Mouse (Mus musculus) hindbrain, embryonic 16.5 days (tissue): Measurements from ENCODE around the gene Gm42674. TPM values are rescaled to one million over a fixed set of nuclear protein-coding genes. Genes with fewer than 3 reads are reported as not detected.
A peak's percentile ranks its signal among the peaks of the same experiment; 100 is the strongest.

Experiments used
- ATAC-seq: fragments of 200-750 bp; cut with Nextera tagmentation; 2 replicates; pipeline ENCODE4 v1.8.0; 2017; ENCODE audit warnings: moderate TSS enrichment, moderate library complexity
- H3K27ac ChIP-seq: fragments of 300-500 bp; sonication (generic); 2 replicates; pipeline ENCODE4 v1.5.1; 2014; ENCODE audit warnings: low read depth, mild to moderate bottlenecking, control low read depth, low read length, moderate library complexity
- H3K27me3 ChIP-seq: fragments of 300-500 bp; sonication (generic); replicated peaks from 2 replicates; pipeline ENCODE4 v1.6.1; 2014; ENCODE audit warnings: low read length; ENCODE audit not compliant: control insufficient read depth, insufficient read depth
- H3K36me3 ChIP-seq: fragments of 300-500 bp; sonication (generic); 2 replicates; pipeline ENCODE4 v1.6.1; 2014; ENCODE audit warnings: mild to moderate bottlenecking, low read length, moderate library complexity, mixed read lengths; ENCODE audit not compliant: control insufficient read depth, insufficient read depth
- H3K4me1 ChIP-seq: fragments of 300-500 bp; sonication (generic); 2 replicates; pipeline ENCODE4 v1.6.1; 2014; ENCODE audit warnings: low read depth, low read length; ENCODE audit not compliant: control insufficient read depth, insufficient read depth
- H3K4me2 ChIP-seq: fragments of 300-500 bp; sonication (generic); 2 replicates; pipeline ENCODE4 v1.6.1; 2014; ENCODE audit warnings: mild to moderate bottlenecking, low read length, control low read depth, moderate library complexity
- H3K4me3 ChIP-seq: fragments of 300-500 bp; sonication (generic); 2 replicates; pipeline ENCODE4 v1.5.1; 2014; ENCODE audit warnings: mild to moderate bottlenecking, low read length, control low read depth, moderate library complexity
- H3K9ac ChIP-seq: fragments of 300-500 bp; sonication (generic); 2 replicates; pipeline ENCODE4 v1.6.1; 2014; ENCODE audit warnings: low read depth, mild to moderate bottlenecking, control low read depth, low read length, moderate library complexity
- H3K9me3 ChIP-seq: fragments of 300-500 bp; sonication (generic); 2 replicates; pipeline ENCODE4 v1.6.1; 2014; ENCODE audit warnings: mild to moderate bottlenecking, low read length, moderate library complexity; ENCODE audit not compliant: control insufficient read depth
- WGBS: fragments of 180-500 bp; shearing (Covaris S2); extraction: QIAGEN DNeasy Blood & Tissue Kit; methylation state at CpG from one replicate; pipeline ENCODE4 v1.1.7; 2014; 5-methylcytosine and 5-hydroxymethylcytosine counted together
- polyA plus RNA-seq: library from polyadenylated mRNA; unstranded; fragments of >200 nt; fragmentation: Nextera tagmentation; extraction: Ambion mirVana; gene quantifications from 2 replicates; pipeline ENCODE4 v1.2.1, GENCODE M21; 2015

Gm42674 gene
- polyA plus RNA-seq: 0.51 TPM in 1 of 2 replicates, not detected in the other

GRCm38 (mm10) chr3:90601486-90602110 is at the start of gene Gm42674:
Gm42674 (plus strand) TSS chr3:90601904.
- no peaks in the 10 kb centered on the region for H3K9me3 ChIP-seq
- 81% methylated on average over 11 of the region's 11 CpGs for WGBS

GRCm38 (mm10) chr3:90552231-90552630 is 49.5 kb upstream of the Gm42674 start:
- Histone ChIP-seq H3K4me3 (no peak overlapping the region), H3K4me2 (no peak overlapping the region), H3K36me3 (no peaks in the 10 kb centered on the region), H3K9ac (no peak overlapping the region), H3K27me3 (no peaks in the 10 kb centered on the region), H3K27ac (no peak overlapping the region), H3K4me1 (no peaks in the 10 kb centered on the region), H3K9me3 (no peaks in the 10 kb centered on the region)
- ATAC-seq: no peak
- WGBS: 83% methylated on average over 2 of the region's 2 CpGs

More at GRCm38 (mm10) chr3:90601486-90602110, at the start of gene Gm42674:
- no peak within 1 kb of the TSS for H3K4me3 ChIP-seq
- H3K9ac ChIP-seq: no peak within 1 kb of the TSS
- ATAC-seq: no peak
- no peak within 1 kb of the TSS for H3K4me2 ChIP-seq
- H3K27me3 ChIP-seq: no peaks in the 10 kb centered on the region
- H3K27ac ChIP-seq: no peak within 1 kb of the TSS
- H3K4me1 ChIP-seq: no peaks in the 10 kb centered on the region; the same call in 1 of the 2 replicates
- H3K36me3 ChIP-seq: no peaks in the 10 kb centered on the region

- peak; percentile 95 for ATAC-seq
- H3K9ac ChIP-seq: no peak overlapping the region
- H3K36me3 ChIP-seq: no peaks in the 10 kb centered on the region
- H3K27ac ChIP-seq: no peak overlapping the region; the same call in 1 of the 2 replicates
- no peak overlapping the region for H3K4me3 ChIP-seq
- no peak overlapping the region for H3K4me2 ChIP-seq
- no peaks in the 10 kb centered on the region for H3K4me1 ChIP-seq
- H3K9me3 ChIP-seq: no peaks in the 10 kb centered on the region
- no peaks in the 10 kb centered on the region for H3K27me3 ChIP-seq
- WGBS: 28% methylated on average over 5 of the region's 5 CpGs
These were observed 45.8 kb upstream of the Gm42674 start for GRCm38 (mm10) chr3:90555954-90556353.

GRCm38 (mm10) chr3:90560008-90560628 is 41.6 kb upstream of the Gm42674 start, which contains the start of gene S100a3:
S100a3 (plus strand) TSS chr3:90560578.
- Histone ChIP-seq H3K9me3 (no peaks in the 10 kb centered on the region), H3K9ac (no peak within 1 kb of the TSS), H3K27me3 (no peaks in the 10 kb centered on the region), H3K27ac (no peak within 1 kb of the TSS), H3K36me3 (no peaks in the 10 kb centered on the region), H3K4me3 (no peak within 1 kb of the TSS), H3K4me2 (no peak within 1 kb of the TSS), H3K4me1 (no peaks in the 10 kb centered on the region)
- ATAC-seq: no peak
- 78% methylated on average over 6 of the region's 6 CpGs for WGBS

GRCm38 (mm10) chr3:90574691-90575090 is 27.0 kb upstream of the Gm42674 start:
- Histone ChIP-seq H3K9me3 (no peaks in the 10 kb centered on the region), H3K27me3 (no peaks in the 10 kb centered on the region), H3K4me1 (no peaks in the 10 kb centered on the region), H3K9ac (no peak overlapping the region), H3K36me3 (no peaks in the 10 kb centered on the region), H3K4me2 (no peak overlapping the region), H3K4me3 (no peak overlapping the region), H3K27ac (no peak overlapping the region)
- no peak for ATAC-seq
- 79% methylated on average over 5 of the region's 5 CpGs for WGBS

GRCm38 (mm10) chr3:90575320-90575719 is 26.4 kb upstream of the Gm42674 start:
- ATAC-seq: no peak
- Histone ChIP-seq H3K4me1 (no peaks in the 10 kb centered on the region), H3K4me2 (no peak overlapping the region), H3K27me3 (no peaks in the 10 kb centered on the region), H3K27ac (no peak overlapping the region), H3K4me3 (no peak overlapping the region), H3K9ac (no peak overlapping the region), H3K9me3 (no peaks in the 10 kb centered on the region), H3K36me3 (no peaks in the 10 kb centered on the region)
- WGBS: 94% methylated on average over 3 of the region's 3 CpGs

GRCm38 (mm10) chr3:90576351-90577001 is 25.2 kb upstream of the Gm42674 start:
- Histone ChIP-seq H3K27me3 (no peaks in the 10 kb centered on the region), H3K36me3 (no peaks in the 10 kb centered on the region), H3K4me3 (no peak overlapping the region), H3K9ac (no peak overlapping the region), H3K9me3 (no peaks in the 10 kb centered on the region), H3K27ac (no peak overlapping the region), H3K4me2 (no peak overlapping the region), H3K4me1 (no peaks in the 10 kb centered on the region)
- no peak for ATAC-seq
- 65% methylated on average over 10 of the region's 10 CpGs for WGBS

GRCm38 (mm10) chr3:90579433-90579832 is 22.3 kb upstream of the Gm42674 start:
- 83% methylated on average over 7 of the region's 7 CpGs for WGBS
- no peak overlapping the region for H3K4me3 ChIP-seq
- no peaks in the 10 kb centered on the region for H3K36me3 ChIP-seq
- no peak for ATAC-seq
- no peak overlapping the region for H3K27ac ChIP-seq
- H3K9ac ChIP-seq: no peak overlapping the region
- H3K4me2 ChIP-seq: no peak overlapping the region
- H3K9me3 ChIP-seq: no peaks in the 10 kb centered on the region
- H3K27me3 ChIP-seq: no peaks in the 10 kb centered on the region
- no peaks in the 10 kb centered on the region for H3K4me1 ChIP-seq

GRCm38 (mm10) chr3:90581141-90581540 is 20.6 kb upstream of the Gm42674 start:
- no peaks in the 10 kb centered on the region for H3K36me3 ChIP-seq
- no peaks in the 10 kb centered on the region for H3K9me3 ChIP-seq
- H3K4me2 ChIP-seq: no peak overlapping the region
- no peak overlapping the region for H3K4me3 ChIP-seq
- no peak overlapping the region for H3K27ac ChIP-seq
- no peak overlapping the region for H3K9ac ChIP-seq
- WGBS: 97% methylated on average over 5 of the region's 5 CpGs
- ATAC-seq: no peak
- no peaks in the 10 kb centered on the region for H3K4me1 ChIP-seq
- H3K27me3 ChIP-seq: no peaks in the 10 kb centered on the region
